Mouse (Mus musculus) cortical plate, adult 2 months (tissue): ENCODE measurements around the gene Tmem119. TPM values are rescaled to one million over a fixed set of nuclear protein-coding genes. Genes with fewer than 3 reads are reported as not detected.
A peak's percentile ranks its signal among the peaks of the same experiment; 100 is the strongest.

Experiments
- H3K27ac ChIP-seq: fragments of 200-500 bp; 2 replicates; pipeline ENCODE4 v1.5.1; 2012; ENCODE audit warnings: low read length, control low read depth, inconsistent platforms; ENCODE audit not compliant: insufficient read depth
- H3K4me1 ChIP-seq: fragments of 200-500 bp; 2 replicates; pipeline ENCODE4 v1.6.1; 2011; ENCODE audit warnings: low read length; ENCODE audit not compliant: control insufficient read depth, insufficient read depth
- H3K4me3 ChIP-seq: fragments of 200-500 bp; 2 replicates; pipeline ENCODE4 v1.5.1; 2011; ENCODE audit warnings: mild to moderate bottlenecking, low read length, control low read depth; ENCODE audit not compliant: insufficient read depth
- CTCF ChIP-seq: fragments of 200-500 bp; IDR thresholded peaks from 2 replicates; pipeline ENCODE4 v1.5.1; 2011; ENCODE audit warnings: mild to moderate bottlenecking, control low read depth, low read length; ENCODE audit not compliant: insufficient read depth; ENCODE audit errors: extremely low read depth
- POLR2A ChIP-seq: fragments of 200-500 bp; IDR thresholded peaks from 2 replicates; pipeline ENCODE4 v1.6.1; 2011; ENCODE audit warnings: mild to moderate bottlenecking, low read length, control low read depth; ENCODE audit not compliant: insufficient read depth; ENCODE audit errors: extremely low read depth
- polyA plus RNA-seq: library from polyadenylated mRNA; depleted of rRNA; stranded (reverse); fragments of >200 nt; gene quantifications from 2 replicates; pipeline ENCODE4 v1.2.3, GENCODE M21; 2012

Tmem119 gene
- polyA plus RNA-seq, 1 experiment = 25.4 TPM

DNA sequence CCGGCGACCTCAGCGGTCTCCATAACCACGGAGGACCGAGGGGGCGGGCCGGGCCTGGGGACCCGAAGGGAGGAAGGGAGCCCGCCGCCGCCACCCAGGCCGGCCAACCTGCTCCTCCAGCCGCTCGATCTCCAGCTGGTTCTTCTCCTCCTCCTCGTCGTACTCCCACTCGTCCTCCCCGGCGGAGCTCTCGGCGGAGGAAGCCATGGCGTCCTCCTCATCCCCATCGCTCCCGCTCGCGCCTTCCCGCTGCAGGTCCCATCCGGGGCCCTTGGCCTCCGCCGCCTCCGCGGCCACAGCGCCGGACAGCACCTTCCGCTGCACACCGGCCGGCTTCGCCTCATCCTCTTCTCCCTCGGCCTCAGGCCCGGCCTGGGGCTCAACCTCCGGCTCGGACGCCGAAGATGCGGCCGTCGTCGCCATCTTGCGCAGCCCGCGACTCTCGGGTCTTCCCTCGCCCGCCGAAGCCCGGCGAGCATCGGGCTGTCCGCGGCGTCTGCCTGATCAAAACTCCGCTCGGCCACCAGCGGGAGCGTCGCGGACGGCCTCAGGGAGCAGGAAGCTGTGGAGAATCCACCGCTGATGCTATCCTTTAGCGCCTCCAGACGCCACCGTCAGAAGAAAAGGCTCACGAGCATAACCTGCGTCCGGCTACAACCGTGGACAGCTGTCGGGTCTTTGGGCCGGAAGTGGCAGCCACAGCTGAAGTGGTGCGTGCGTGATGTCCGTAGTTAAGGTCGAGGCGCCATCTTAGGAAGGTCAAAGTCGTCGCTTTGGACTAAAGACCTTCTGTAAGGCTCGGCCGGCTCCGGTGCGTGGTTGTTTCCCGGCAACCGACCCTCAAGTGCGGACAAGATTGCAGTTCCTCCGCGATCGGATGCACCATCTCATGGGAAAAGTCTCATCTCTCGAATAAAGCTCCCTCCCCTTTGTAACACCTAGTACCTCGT, 28.8 kb downstream of the Tmem119 start:
- peak overlapping the region; percentile 99 for H3K4me3 ChIP-seq
- H3K27ac ChIP-seq = peak overlapping the region; percentile 100
- TF ChIP-seq CTCF (no peak), POLR2A (peak; percentile 41; the same call in 1 of the 2 replicates)
- H3K4me1 ChIP-seq = peaks cover 3% of the 10 kb centered on the region; the same call in 1 of the 2 replicates

DNA sequence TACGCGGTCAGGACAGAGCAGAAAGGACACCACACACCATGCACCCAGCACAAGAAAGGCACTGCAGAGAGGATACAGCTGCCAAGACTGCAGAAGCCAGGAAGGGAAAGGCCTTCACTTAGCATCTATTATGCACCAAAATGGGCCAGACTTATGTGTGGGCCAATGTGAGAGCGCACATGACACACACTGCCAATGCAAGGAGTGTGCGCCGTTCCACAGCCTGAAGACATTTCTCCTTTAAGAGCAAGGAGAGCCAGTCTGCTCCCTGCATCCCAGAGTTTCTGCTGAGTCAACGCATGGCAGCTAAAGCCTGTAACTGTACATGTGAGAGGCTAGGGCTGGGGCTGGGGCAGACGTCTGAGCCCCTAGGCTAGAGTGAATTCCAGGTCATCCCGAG, 31.5 kb downstream of the Tmem119 start:
- Histone ChIP-seq H3K4me3 (no peak overlapping the region), H3K4me1 (peaks cover 6% of the 10 kb centered on the region), H3K27ac (no peak overlapping the region)
- 0 out of 2 replicates have a peak, but pooled peaks have one; percentile 34 for TF ChIP-seq POLR2A
- TF ChIP-seq CTCF = no peak

DNA sequence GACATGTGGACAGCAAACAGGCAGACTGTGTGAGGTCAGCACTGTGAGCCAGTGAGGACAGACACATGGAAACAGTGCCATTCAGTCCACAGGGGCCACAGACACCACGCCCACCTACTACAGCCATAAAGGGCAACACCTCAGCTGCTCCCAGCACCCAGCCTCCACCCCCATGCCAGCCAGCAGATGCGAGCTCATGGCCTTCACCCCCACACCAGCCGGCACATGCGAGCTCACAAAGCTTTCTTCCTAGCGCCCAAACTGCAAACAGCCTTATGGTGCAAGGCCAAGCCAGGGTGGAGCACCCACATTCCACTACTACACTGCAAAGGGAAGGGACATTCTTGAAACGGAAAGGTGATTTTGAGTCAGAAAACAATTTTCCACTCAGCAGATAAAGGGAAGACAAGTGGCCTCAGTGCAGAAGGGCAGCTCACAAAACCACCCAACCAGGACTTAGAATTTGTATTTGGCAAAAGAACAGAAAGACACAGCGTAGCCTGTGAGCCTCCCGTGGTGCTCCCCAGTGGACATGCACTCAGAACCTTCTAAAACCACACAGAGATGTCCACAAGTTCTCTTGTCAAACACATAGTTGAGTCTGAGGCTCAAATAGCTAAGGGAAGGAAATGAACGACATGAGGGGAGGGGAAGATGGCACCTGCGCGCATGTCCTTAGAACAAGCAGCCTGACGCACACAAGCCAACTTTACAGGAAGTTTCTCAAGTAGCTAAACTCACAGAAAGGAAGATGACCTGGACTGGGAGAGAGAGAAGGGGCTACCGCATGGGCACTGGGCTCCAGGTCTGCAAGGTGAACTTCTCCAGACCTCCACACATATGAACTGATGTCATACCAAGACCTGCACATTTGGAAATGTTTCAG, 34.4 kb downstream of the Tmem119 start:
- Histone ChIP-seq H3K27ac (no peak overlapping the region), H3K4me3 (no peak overlapping the region), H3K4me1 (peaks cover 6% of the 10 kb centered on the region)
- TF ChIP-seq POLR2A (no peak), CTCF (no peak)

DNA sequence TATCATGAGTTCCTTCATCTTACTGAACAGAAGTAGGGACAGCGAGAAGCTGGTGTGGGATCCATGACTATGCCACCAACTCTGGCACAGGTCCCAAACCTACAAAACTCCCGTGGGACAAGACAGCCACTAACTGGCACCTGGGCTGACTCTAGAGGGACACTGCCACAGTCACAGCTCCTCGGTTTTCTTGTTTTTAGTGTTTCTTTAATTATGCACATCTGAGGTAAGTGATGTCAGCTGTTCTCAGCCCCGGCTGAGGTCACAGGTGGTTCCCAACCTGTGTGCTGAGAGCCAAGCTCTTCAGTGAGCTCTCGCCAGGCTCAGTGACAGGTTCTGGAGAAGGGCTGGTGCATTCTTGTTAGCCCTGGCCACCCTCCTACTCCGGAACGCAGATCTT, 35.9 kb downstream of the Tmem119 start:
- H3K27ac ChIP-seq = no peak overlapping the region
- H3K4me3 ChIP-seq = no peak overlapping the region
- peaks cover 4% of the 10 kb centered on the region for H3K4me1 ChIP-seq
- TF ChIP-seq POLR2A = no peak
- no peak for TF ChIP-seq CTCF

DNA sequence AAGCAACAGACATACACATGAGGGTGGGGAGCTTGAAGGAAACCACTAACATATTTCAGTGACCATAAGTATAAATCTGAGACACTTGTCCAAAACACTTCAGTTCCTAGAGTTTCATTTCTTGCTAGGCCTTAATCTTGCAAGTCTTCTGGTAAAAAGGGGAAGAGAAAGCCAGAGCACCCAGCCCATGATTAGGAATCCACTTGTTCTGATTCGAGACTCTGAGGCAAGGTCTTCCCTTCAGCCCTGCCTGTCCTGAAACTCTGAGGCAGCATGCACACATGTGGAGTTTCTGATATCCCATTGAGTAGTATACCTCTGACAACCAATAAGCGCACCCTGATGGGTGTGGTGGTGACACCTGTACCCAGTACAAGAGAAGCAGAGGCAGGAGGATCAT, 38.7 kb downstream of the Tmem119 start:
- H3K4me3 ChIP-seq = no peak overlapping the region

DNA sequence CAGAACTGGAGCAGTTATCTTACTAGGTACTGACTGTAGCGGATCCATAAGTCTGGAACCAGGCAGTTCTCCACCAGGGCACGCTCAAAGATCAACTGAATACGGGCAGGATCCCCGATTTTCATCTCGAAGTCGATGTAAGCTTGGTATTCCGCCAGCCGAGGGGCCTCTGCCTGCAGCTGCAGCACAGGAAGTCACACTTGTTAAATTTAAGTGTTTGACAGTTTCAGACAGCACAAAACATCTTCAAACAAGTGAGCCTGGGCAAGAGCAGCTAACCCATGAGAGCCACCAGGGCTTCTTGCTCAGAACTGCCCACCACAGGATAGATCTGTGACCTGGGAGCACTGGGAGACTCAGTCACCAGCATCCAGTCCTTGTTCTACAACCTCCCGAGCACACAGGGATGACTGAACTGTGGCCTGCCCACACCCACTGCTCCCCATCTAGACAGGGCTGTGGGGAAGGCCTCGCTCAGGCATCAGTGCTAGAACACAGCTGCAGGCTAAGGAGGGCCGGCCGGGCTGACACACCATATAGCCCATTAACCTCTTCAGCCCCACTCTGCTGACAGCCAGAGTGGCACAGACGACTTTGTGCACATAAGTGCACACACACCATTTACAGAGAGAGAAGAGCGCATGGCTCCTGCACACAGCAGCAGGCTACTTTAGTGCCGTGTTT, 44.8 kb downstream of the Tmem119 start:
- no peak overlapping the region for H3K27ac ChIP-seq
- 0 out of 2 replicates have a peak, but pooled peaks cover 2% of the 10 kb centered on the region for H3K4me1 ChIP-seq
- no peak overlapping the region for H3K4me3 ChIP-seq
- no peak for TF ChIP-seq CTCF
- no peak for TF ChIP-seq POLR2A

More for the DNA sequence above, 38.7 kb downstream of the Tmem119 start:
- H3K27ac ChIP-seq = no peak overlapping the region
- TF ChIP-seq CTCF (no peak), POLR2A (no peak)
- peaks cover 5% of the 10 kb centered on the region for H3K4me1 ChIP-seq

DNA sequence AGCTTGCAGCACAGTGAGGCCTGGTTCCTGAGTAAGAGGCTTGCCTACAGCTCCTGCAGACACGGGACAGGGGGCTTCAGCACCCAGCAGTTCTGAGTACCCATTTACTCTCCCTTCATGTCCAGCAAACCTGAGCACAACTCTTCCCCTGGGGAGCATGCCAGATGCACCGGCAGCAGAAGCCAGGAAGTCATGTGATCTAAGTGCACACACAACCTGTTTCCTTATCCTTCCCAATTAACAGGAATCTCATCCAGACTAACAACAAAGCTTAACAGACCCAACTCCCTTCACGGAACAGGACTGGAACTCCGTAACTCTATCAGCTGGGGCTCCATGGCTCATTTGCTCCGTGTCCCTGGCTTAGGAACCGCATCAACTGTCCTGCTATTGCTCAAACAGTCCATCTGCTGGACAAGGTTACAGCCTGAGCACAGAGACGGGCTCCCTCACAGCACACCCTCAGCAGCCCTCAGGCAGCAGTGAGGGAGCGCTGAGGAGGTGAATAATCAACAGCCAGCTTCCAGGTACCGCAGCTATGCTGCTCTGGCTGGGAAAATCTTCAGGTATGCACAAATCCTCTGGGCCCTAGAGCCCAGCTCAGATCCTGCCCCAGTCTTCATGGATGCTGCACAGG, 48.7 kb downstream of the Tmem119 start:
- Histone ChIP-seq H3K27ac (no peak overlapping the region), H3K4me3 (no peak overlapping the region), H3K4me1 (no peaks in the 10 kb centered on the region)
- TF ChIP-seq CTCF (no peak), POLR2A (no peak)

DNA sequence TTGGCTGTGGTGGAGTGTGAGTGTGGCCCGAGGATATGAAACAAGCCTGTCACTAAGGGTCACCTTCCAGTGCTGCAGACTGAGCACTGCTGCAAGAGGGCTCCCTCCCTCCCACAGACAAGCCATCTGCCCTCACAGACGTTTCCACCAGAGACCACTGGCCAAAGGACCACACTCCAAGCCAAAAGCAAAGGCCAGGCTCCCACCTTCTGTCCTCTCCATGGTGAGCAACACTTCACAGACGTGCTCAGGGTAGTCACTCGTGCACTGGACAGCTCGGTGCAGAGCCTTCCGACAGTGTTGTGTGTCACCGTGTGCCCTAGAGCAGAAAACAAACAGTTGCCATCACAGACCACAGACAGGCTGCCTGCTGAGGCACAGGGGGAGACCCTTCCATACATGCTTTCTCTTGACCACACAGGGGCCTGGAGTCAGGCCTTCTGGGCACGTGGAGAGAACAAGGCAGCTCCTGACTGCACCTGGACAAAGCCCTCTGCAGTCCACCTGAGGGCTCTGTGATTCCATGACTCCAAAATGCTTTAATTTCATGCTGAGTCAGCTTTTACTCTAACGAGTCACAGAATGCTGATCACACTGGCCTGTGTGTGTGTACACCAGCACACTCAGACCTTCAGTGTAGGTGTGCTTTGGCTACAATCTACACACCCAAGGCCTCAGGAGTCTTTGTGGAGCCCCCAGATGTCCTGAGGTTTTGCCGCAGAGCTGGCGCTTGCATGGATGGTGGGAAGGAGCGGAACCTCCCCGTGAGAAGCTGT, 51.6 kb downstream of the Tmem119 start:
- Histone ChIP-seq H3K4me3 (no peak overlapping the region), H3K27ac (no peak overlapping the region), H3K4me1 (no peaks in the 10 kb centered on the region)
- TF ChIP-seq POLR2A (no peak), CTCF (no peak)
